8 mouse cellular contexts compared by ENCODE assay signal in the genomic region with DNA sequence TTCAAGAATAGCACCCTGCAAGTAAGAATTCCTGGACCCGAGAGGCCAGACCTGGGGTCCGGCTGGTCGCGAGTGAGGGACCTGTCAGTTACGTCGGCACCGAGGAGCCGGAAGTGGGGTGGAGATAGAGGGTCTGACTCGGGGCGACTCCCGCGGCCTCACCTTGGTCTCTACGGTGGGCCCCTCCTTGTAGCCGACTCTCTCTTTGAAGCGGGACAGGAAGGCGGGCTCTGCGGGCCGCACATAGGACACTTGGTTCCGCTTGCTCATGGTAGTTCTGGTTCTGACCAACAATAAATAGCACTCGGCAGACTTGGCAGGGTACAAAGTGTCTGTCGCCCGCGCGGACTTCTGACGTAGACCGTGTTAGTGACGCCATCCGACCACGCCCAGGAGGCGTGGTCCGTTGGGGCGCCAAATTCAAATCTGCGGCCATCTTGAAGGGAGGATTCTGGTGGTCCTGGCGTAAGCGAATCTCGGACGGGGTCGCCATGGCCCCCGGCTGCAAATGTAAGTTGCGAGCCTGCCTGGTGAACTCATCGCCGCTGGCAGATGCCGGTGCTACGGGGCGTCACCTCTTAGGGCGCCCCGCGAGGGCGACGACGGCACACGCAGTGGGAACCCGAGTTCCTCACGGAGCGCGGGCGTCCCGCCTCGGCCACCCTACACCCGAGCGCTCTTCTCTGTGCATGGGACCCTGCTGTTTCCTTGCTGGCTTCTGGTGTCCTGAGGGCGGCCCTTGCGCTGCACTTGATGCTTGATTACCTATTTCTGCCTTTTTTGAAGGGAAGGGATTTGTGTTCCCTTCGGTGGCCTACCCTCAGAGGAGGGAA. TPM values are rescaled to one million over a fixed set of nuclear protein-coding genes. Genes with fewer than 3 reads are reported as not detected.
DNase-seq lines count a peak whose midpoint lies in the region; ATAC-seq lines count a peak whose summit lies in the region.

A gene (minus strand): TSS at position 358 of the 833 bp plus-strand sequence.
A gene (plus strand): TSS at position 404 of the 833 bp plus-strand sequence.

- under 1% methylated on average over 64 of the region's 64 CpGs for WGBS in forebrain, embryonic 10.5 days
- WGBS in heart, embryonic 15.5 days, result under 1% methylated on average over 64 of the region's 64 CpGs
- under 1% methylated on average over 64 of the region's 64 CpGs for WGBS in liver, embryonic 15.5 days (ENCODE audit: insufficient replicate concordance)
- WGBS in neural tube, embryonic 12.5 days, result under 1% methylated on average over 64 of the region's 64 CpGs

- H3K27me3 ChIP-seq in forebrain, embryonic 10.5 days (ENCODE audit: poor library complexity, severe bottlenecking), result no peaks in the 10 kb centered on the region
- H3K27me3 ChIP-seq in heart, embryonic 15.5 days, result no peaks in the 10 kb centered on the region
- H3K27me3 ChIP-seq in liver, embryonic 15.5 days, result no peaks in the 10 kb centered on the region
- H3K27me3 ChIP-seq in neural tube, embryonic 12.5 days (replicated peaks), result no peaks in the 10 kb centered on the region

- peak within 1 kb of the TSS; percentile 70 for H3K4me2 ChIP-seq in heart, embryonic 15.5 days
- peak within 1 kb of the TSS; percentile 75 for H3K4me2 ChIP-seq in liver, embryonic 15.5 days
- peak within 1 kb of the TSS; percentile 88 for H3K4me2 ChIP-seq in neural tube, embryonic 12.5 days (replicated peaks)

- ATAC-seq in heart, embryonic 15.5 days (replicated peaks; ENCODE audit: insufficient number of reproducible peaks, insufficient read depth, low FRiP score, low read depth), result peak; percentile 95
- peak; percentile 93 for ATAC-seq in liver, embryonic 15.5 days (ENCODE audit: insufficient read depth)
- ATAC-seq in neural tube, embryonic 12.5 days (ENCODE audit: low FRiP score, low read depth), result peak; percentile 95

- 0 out of 2 replicates have a peak, but pooled peaks cover under 1% of the 10 kb centered on the region for H3K9me3 ChIP-seq in forebrain, embryonic 10.5 days
- no peaks in the 10 kb centered on the region for H3K9me3 ChIP-seq in heart, embryonic 15.5 days (replicated peaks)
- H3K9me3 ChIP-seq in liver, embryonic 15.5 days (replicated peaks), result no peaks in the 10 kb centered on the region
- H3K9me3 ChIP-seq in neural tube, embryonic 12.5 days, result no peaks in the 10 kb centered on the region

- peaks cover 42% of the 10 kb centered on the region for H3K36me3 ChIP-seq in forebrain, embryonic 10.5 days (replicated peaks)
- peaks cover 12% of the 10 kb centered on the region for H3K36me3 ChIP-seq in heart, embryonic 15.5 days
- H3K36me3 ChIP-seq in liver, embryonic 15.5 days (replicated peaks), result peaks cover 31% of the 10 kb centered on the region
- peaks cover 7% of the 10 kb centered on the region for H3K36me3 ChIP-seq in neural tube, embryonic 12.5 days

- peak; percentile 91 to 96 for DNase-seq in CD8-positive naive resting alpha-beta T cell, adult 2 months (ENCODE audit: low read depth in 2 of 2, low spot score in 2 of 2)
- peak; percentile 91 for DNase-seq in c-Kit-positive CD71-negative TER-119-negative erythroid progenitor cells, embryonic 14.5 days (ENCODE audit: low read depth)
- DNase-seq in forebrain, embryonic 10.5 days (ENCODE audit: extremely low spot score, low spot score), result peak; percentile 96
- peak; percentile 93 to 94 for DNase-seq in kidney, postnatal 25 days
- peak; percentile 79 for DNase-seq in telencephalon, adult 2 months (ENCODE audit: low read depth, low spot score)

- H3K4me1 ChIP-seq in forebrain, embryonic 10.5 days, result peaks cover 28% of the 10 kb centered on the region
- peaks cover 16% of the 10 kb centered on the region for H3K4me1 ChIP-seq in heart, embryonic 15.5 days (replicated peaks)
- peaks cover 27% of the 10 kb centered on the region for H3K4me1 ChIP-seq in liver, embryonic 15.5 days (replicated peaks)
- H3K4me1 ChIP-seq in neural tube, embryonic 12.5 days, result peaks cover 13% of the 10 kb centered on the region; the same call in 1 of the 2 replicates

- H3K27ac ChIP-seq in forebrain, embryonic 10.5 days, result peak within 1 kb of the TSS; percentile 94
- H3K27ac ChIP-seq in heart, embryonic 15.5 days, result peak within 1 kb of the TSS; percentile 85
- H3K27ac ChIP-seq in liver, embryonic 15.5 days (replicated peaks), result peak within 1 kb of the TSS; percentile 76
- H3K27ac ChIP-seq in neural tube, embryonic 12.5 days, result no peak within 1 kb of the TSS

- peak within 1 kb of the TSS; percentile 84 for H3K9ac ChIP-seq in heart, embryonic 15.5 days
- H3K9ac ChIP-seq in liver, embryonic 15.5 days, result peak within 1 kb of the TSS; percentile 71
- peak within 1 kb of the TSS; percentile 64 for H3K9ac ChIP-seq in neural tube, embryonic 12.5 days

- H3K4me3 ChIP-seq in forebrain, embryonic 10.5 days, result peak within 1 kb of the TSS; percentile 80
- peak within 1 kb of the TSS; percentile 96 for H3K4me3 ChIP-seq in heart, embryonic 15.5 days
- peak within 1 kb of the TSS; percentile 92 for H3K4me3 ChIP-seq in liver, embryonic 15.5 days (replicated peaks)
- H3K4me3 ChIP-seq in neural tube, embryonic 12.5 days, result peak within 1 kb of the TSS; percentile 72

RNA-seq across cellular contexts. Expression of the first gene that starts in this region (rescaled TPM):
- 19.5 and 19.9 TPM in 2 replicates for polyA plus RNA-seq in forebrain, embryonic 10.5 days (2016; fragmentation: Nextera tagmentation; extraction: Ambion mirVana)
- 18.7 and 23.7 TPM in 2 replicates for polyA plus RNA-seq in heart, embryonic 15.5 days (2015; fragmentation: Nextera tagmentation; extraction: Ambion mirVana)
- polyA plus RNA-seq in liver, embryonic 15.5 days (2015; fragmentation: Nextera tagmentation; extraction: Ambion mirVana), result 10.8 and 12.8 TPM in 2 replicates
- polyA plus RNA-seq in neural tube, embryonic 12.5 days (2016; fragmentation: Nextera tagmentation; extraction: Ambion mirVana), result 29.1 and 31.8 TPM in 2 replicates

RNA-seq across cellular contexts. Expression of the second gene that starts in this region (rescaled TPM):
- 109 and 114 TPM in 2 replicates for polyA plus RNA-seq in forebrain, embryonic 10.5 days (2016; fragmentation: Nextera tagmentation; extraction: Ambion mirVana)
- polyA plus RNA-seq in heart, embryonic 15.5 days (2015; fragmentation: Nextera tagmentation; extraction: Ambion mirVana), result 23.8 and 31.2 TPM in 2 replicates
- polyA plus RNA-seq in liver, embryonic 15.5 days (2015; fragmentation: Nextera tagmentation; extraction: Ambion mirVana), result 30.0 and 30.8 TPM in 2 replicates
- 44.0 and 49.3 TPM in 2 replicates for polyA plus RNA-seq in neural tube, embryonic 12.5 days (2016; fragmentation: Nextera tagmentation; extraction: Ambion mirVana)
